Mouse (Mus musculus) liver, embryonic 12.5 days (tissue): ENCODE measurements around the gene Ceacam5. TPM values are rescaled to one million over a fixed set of nuclear protein-coding genes. Genes with fewer than 3 reads are reported as not detected.

Experiments used
- ATAC-seq: fragments of 200-750 bp; cut with Nextera tagmentation; 2 replicates; pipeline ENCODE4 v1.8.0; 2017; ENCODE audit warnings: moderate number of reproducible peaks, mild to moderate bottlenecking, moderate library complexity
- H3K27ac ChIP-seq: fragments of 300-500 bp; sonication (generic); 2 replicates; pipeline ENCODE4 v1.5.1; 2016; ENCODE audit warnings: mild to moderate bottlenecking
- H3K27me3 ChIP-seq: fragments of 300-500 bp; sonication (generic); replicated peaks from 2 replicates; pipeline ENCODE4 v1.6.1; 2016; ENCODE audit warnings: mild to moderate bottlenecking, moderate library complexity
- H3K36me3 ChIP-seq: fragments of 300-500 bp; sonication (generic); 2 replicates; pipeline ENCODE4 v1.6.1; 2016; ENCODE audit warnings: mild to moderate bottlenecking, moderate library complexity
- H3K4me1 ChIP-seq: fragments of 300-500 bp; sonication (generic); 2 replicates; pipeline ENCODE4 v1.6.1; 2016
- H3K4me2 ChIP-seq: fragments of 300-500 bp; sonication (generic); 2 replicates; pipeline ENCODE4 v1.6.1; 2016; ENCODE audit warnings: mild to moderate bottlenecking, moderate library complexity
- H3K4me3 ChIP-seq: fragments of 300-500 bp; sonication (generic); 2 replicates; pipeline ENCODE4 v1.5.1; 2016; ENCODE audit warnings: mild to moderate bottlenecking, moderate library complexity
- H3K9ac ChIP-seq: fragments of 300-500 bp; sonication (generic); 2 replicates; pipeline ENCODE4 v1.6.1; 2016; ENCODE audit warnings: mild to moderate bottlenecking, moderate library complexity
- H3K9me3 ChIP-seq: fragments of 300-500 bp; sonication (generic); replicated peaks from 2 replicates; pipeline ENCODE4 v1.6.1; 2016; ENCODE audit warnings: mild to moderate bottlenecking, moderate library complexity
- WGBS: fragments of 180-500 bp; shearing (Covaris S2); methylation state at CpG from one replicate; pipeline ENCODE4 v1.1.7; 2016; ENCODE audit not compliant: insufficient replicate concordance; 5-methylcytosine and 5-hydroxymethylcytosine counted together
- polyA plus RNA-seq: library from polyadenylated mRNA; unstranded; fragments of >200 nt; fragmentation: Nextera tagmentation; extraction: Ambion mirVana; gene quantifications from 2 replicates; pipeline ENCODE4 v1.2.1, GENCODE M21; 2016

Gene Ceacam5
- not detected in 2 replicates for polyA plus RNA-seq

DNA sequence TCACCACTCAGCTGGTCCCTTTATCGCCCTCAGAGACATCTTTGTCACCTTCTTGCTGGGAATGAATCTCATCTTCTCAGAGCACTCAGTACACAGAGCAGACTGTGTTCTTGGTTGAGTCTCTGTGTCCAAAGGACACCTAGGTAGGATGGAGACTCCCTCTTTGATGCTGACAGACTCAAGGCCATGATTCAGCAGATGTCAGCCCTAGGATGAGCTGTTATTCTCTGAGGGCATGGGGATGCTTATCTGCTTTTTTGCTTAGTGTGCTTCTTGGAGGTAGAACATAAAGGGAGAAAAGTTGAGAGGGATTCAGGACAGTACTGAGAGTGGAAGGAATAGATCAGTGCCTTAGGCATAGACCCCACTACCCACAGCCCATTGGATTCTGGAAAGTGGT is at the start of gene Ceacam5:
TSS of gene Ceacam5 (plus strand) at position 301 of the 400 bp plus-strand sequence.
- Histone ChIP-seq H3K9ac (no peak within 1 kb of the TSS), H3K27ac (no peak within 1 kb of the TSS), H3K4me2 (no peak within 1 kb of the TSS), H3K36me3 (no peaks in the 10 kb centered on the region), H3K4me1 (no peaks in the 10 kb centered on the region), H3K27me3 (no peaks in the 10 kb centered on the region), H3K9me3 (peaks cover 17% of the 10 kb centered on the region; the same call in 1 of the 2 replicates), H3K4me3 (no peak within 1 kb of the TSS)
- ATAC-seq, result no peak
- WGBS, result 22% methylated on average over 1 of the region's 1 CpGs

Other genes starting within 250 kb of the Ceacam5 start
- not detected in 2 replicates for gene Ceacam14, start 99.4 kb downstream of the Ceacam5 start, polyA plus RNA-seq
- gene Gm5155, start 158.5 kb downstream of the Ceacam5 start, polyA plus RNA-seq, result not detected in 2 replicates